Mouse (Mus musculus) myocyte (in vitro differentiated cells): ENCODE measurements around the gene Wdr25. TPM values are rescaled to one million over a fixed set of nuclear protein-coding genes. Genes with fewer than 3 reads are reported as not detected.

ENCODE experiments used
- H3K27me3 ChIP-seq: one replicate; pipeline ENCODE4 v1.6.1; 2011; ENCODE audit not compliant: control insufficient read depth, insufficient read depth, insufficient read length
- H3K36me3 ChIP-seq: one replicate; pipeline ENCODE4 v1.6.1; 2011; ENCODE audit not compliant: control insufficient read depth, insufficient read depth
- H3K4me2 ChIP-seq: one replicate; pipeline ENCODE4 v1.6.1; 2011; ENCODE audit warnings: low read depth, control low read depth
- H3K4me3 ChIP-seq: one replicate; pipeline ENCODE4 v1.5.1; 2011; ENCODE audit warnings: mild to moderate bottlenecking, control low read depth, moderate library complexity
- H3K79me2 ChIP-seq: one replicate; pipeline ENCODE4 v1.6.1; 2011; ENCODE audit not compliant: control insufficient read depth, insufficient read depth
- H3ac ChIP-seq: one replicate; pipeline ENCODE4 v1.6.1; 2011; ENCODE audit not compliant: control insufficient read depth, insufficient read length
- CEBPB ChIP-seq: IDR thresholded peaks from 2 replicates; pipeline ENCODE4 v1.6.1; 2011; ENCODE audit warnings: mild to moderate bottlenecking, moderate library complexity; ENCODE audit not compliant: poor library complexity, insufficient read depth, severe bottlenecking
- E2F4 ChIP-seq: IDR thresholded peaks from one replicate; pipeline ENCODE4 v1.6.1; 2011; ENCODE audit warnings: mild to moderate bottlenecking, control low read depth, moderate library complexity; ENCODE audit not compliant: insufficient read depth
- MAX ChIP-seq: IDR thresholded peaks from one replicate; pipeline ENCODE4 v1.6.1; 2011; ENCODE audit warnings: low read depth, mild to moderate bottlenecking, control low read depth
- MYOD1 ChIP-seq, 3 experiments: IDR thresholded peaks; one replicate each; pipeline ENCODE4 v1.6.1; 2011; ENCODE audit warnings: control low read depth in 2 of 3, low read depth in 2 of 3, mild to moderate bottlenecking in 2 of 3, moderate library complexity in 1 of 3; ENCODE audit not compliant: insufficient read length in 2 of 3, control insufficient read depth in 1 of 3
- MYOG ChIP-seq, 3 experiments: IDR thresholded peaks; one replicate each; pipeline ENCODE4 v1.6.1; 2011; ENCODE audit warnings: control low read depth in 2 of 3, low read depth in 2 of 3, mild to moderate bottlenecking in 2 of 3; ENCODE audit not compliant: insufficient read length in 2 of 3, control insufficient read depth in 1 of 3, insufficient read depth in 1 of 3
- POLR2A ChIP-seq: IDR thresholded peaks from one replicate; pipeline ENCODE4 v1.6.1; 2011; ENCODE audit warnings: low read depth, mild to moderate bottlenecking, control low read depth, moderate library complexity; ENCODE audit not compliant: insufficient read length
- POLR2AphosphoS2 ChIP-seq: IDR thresholded peaks from one replicate; pipeline ENCODE4 v1.6.1; 2011; ENCODE audit warnings: low read depth, control low read depth; ENCODE audit not compliant: insufficient read length
- REST ChIP-seq: IDR thresholded peaks from one replicate; pipeline ENCODE4 v1.6.1; 2011; ENCODE audit warnings: mild to moderate bottlenecking, control low read depth, moderate library complexity; ENCODE audit not compliant: insufficient read depth, insufficient read length
- SRF ChIP-seq: IDR thresholded peaks from one replicate; pipeline ENCODE4 v1.6.1; 2011; ENCODE audit warnings: low read depth; ENCODE audit not compliant: control insufficient read depth, insufficient read length
- TCF12 ChIP-seq: IDR thresholded peaks from one replicate; pipeline ENCODE4 v1.6.1; 2011; ENCODE audit warnings: mild to moderate bottlenecking, control low read depth; ENCODE audit not compliant: poor library complexity, insufficient read depth, severe bottlenecking
- TCF3 ChIP-seq: IDR thresholded peaks from one replicate; pipeline ENCODE4 v1.6.1; 2011; ENCODE audit warnings: low read depth, control low read depth; ENCODE audit not compliant: insufficient read length
- USF1 ChIP-seq: IDR thresholded peaks from one replicate; pipeline ENCODE4 v1.6.1; 2011; ENCODE audit warnings: low read depth, mild to moderate bottlenecking, control low read depth, moderate library complexity
- polyA plus RNA-seq: library from polyadenylated mRNA; unstranded; fragments of >200 nt; fragmentation: generic; extraction: Trizol; gene quantifications from one replicate; pipeline ENCODE4 v1.2.1, GENCODE M21; 2012; ENCODE audit warnings: missing spikeins

Gene Wdr25
- polyA plus RNA-seq, 1 experiment, result 14.0 TPM

DNA sequence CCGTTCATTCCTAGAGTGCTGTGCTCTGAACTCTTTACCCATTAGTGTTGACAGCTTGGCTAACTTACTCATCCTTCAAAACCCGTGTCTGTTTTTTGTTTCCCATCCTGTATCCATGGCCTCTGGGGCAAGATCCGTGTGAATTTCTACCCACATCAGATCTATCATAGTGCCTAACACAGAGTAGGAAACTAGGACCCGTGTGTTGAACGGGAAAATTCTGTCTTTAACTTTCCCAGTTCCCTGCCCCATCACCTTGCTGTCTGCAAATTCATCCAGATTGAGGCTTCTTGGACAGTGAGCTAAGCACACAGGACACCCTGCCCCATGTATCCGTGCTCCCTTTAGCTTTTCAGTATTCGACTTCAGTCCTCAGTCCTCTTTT lies 993 bp downstream of the Wdr25 start:
- H3K27me3 ChIP-seq, result no peaks in the 10 kb centered on the region
- H3K79me2 ChIP-seq, result peaks cover 46% of the 10 kb centered on the region
- TF ChIP-seq SRF (no peak), REST (no peak), POLR2A (no peak), E2F4 (no peak), MYOD1 (IDR thresholded peaks at IDR 0.05; ENCODE audit: control insufficient read depth in 1 of 3, insufficient read length in 2 of 3, low read depth in 2 of 3) (no peak)
- H3K36me3 ChIP-seq, result peaks cover 25% of the 10 kb centered on the region
- H3ac ChIP-seq, result peak overlapping the region; percentile 60
- peak overlapping the region; percentile 78 for H3K4me3 ChIP-seq
- H3K4me2 ChIP-seq, result peak overlapping the region; percentile 65

GRCm38 (mm10) chr12:108896006-108896405 lies 2.6 kb downstream of the Wdr25 start:
- Histone ChIP-seq H3K79me2 (peaks cover 30% of the 10 kb centered on the region), H3K36me3 (peaks cover 9% of the 10 kb centered on the region), H3K4me2 (no peak overlapping the region), H3ac (no peak overlapping the region), H3K27me3 (no peaks in the 10 kb centered on the region), H3K4me3 (no peak overlapping the region)
- TF ChIP-seq POLR2AphosphoS2, result no peak
- TF ChIP-seq E2F4, result no peak
- no peak for TF ChIP-seq REST
- TF ChIP-seq USF1, result no peak

DNA sequence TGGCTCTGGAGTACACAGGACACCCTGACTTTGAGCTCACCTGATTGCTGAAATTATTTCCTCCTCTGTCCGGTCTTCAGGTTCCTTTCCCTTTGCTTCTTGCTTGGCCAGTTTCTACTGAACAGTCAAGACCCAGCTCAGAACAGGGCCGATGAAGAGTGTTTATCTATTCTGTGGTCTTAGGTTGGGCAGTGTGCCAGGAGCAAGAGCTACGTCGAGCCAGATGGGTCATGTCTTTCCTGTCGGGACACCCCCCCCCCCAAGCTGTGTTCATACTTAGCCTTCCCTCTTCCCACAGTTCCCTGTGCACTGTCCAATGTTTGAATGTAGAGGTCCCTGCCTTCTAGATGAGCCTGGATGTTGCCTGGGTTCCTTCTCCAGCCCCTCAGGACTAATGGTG lies 7.9 kb downstream of the Wdr25 start:
- H3K4me2 ChIP-seq, result no peak overlapping the region
- no peak overlapping the region for H3K4me3 ChIP-seq
- no peaks in the 10 kb centered on the region for H3K79me2 ChIP-seq
- TF ChIP-seq SRF, result no peak
- TF ChIP-seq REST, result no peak
- TF ChIP-seq TCF12, result no peak
- no peak overlapping the region for H3ac ChIP-seq
- no peaks in the 10 kb centered on the region for H3K27me3 ChIP-seq
- H3K36me3 ChIP-seq, result no peaks in the 10 kb centered on the region

DNA sequence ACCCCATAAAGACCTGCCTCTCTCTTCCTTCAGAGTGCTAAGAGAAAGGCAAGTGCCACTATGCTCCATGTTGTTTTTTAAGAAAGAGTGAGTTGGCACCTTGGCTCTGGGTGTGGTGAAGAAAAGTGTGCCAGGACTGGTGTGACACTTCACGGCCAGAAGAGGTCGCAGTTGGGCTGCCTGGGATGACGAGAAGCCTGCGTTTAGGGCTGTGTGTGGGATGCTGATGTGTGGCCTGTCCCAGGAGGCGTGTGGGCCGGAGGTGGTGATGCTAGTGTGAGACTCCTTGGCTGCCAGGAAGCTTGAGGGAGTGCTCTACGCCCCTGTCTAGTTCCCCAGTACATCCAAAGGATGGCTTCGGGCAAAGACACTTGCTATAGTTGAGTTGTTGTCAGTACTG lies 9.5 kb downstream of the Wdr25 start:
- Histone ChIP-seq H3K27me3 (no peaks in the 10 kb centered on the region), H3K4me2 (no peak overlapping the region)

DNA sequence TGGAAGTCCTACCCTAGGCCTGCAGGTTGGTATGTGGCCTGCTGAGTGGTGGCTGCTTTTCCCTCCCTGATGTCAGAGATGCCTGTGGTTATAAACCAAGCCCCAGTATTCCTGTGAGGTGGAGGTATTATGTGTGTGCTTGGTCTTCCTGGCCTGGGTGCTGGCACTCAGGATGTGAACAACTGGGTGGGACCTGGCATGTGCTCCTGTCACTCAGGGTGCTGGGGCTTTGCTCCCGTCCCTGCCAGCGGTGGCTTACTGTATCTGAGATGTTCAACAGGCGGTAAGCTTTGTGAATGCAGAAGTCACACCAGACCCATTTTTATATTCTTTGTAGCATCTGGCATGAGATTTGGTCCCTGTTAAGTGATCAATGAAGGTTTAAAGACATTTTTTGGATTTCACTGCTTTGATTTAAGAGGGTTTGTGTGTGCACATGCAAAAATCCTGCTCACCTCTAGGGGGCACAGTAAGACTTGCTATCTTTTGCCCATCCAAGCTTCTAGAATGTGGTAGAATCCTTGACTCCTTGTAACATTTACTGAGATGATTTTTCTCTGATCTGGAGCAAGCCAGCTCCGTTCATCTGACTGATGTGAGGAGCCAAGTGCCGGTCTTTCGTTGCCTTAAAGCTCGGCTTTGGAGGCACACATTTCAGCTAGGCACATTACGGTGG lies 10.3 kb downstream of the Wdr25 start:
- H3K36me3 ChIP-seq, result no peaks in the 10 kb centered on the region
- TF ChIP-seq POLR2AphosphoS2 (no peak), USF1 (no peak), MYOG (IDR thresholded peaks at IDR 0.05; ENCODE audit: control insufficient read depth in 1 of 3, insufficient read depth in 1 of 3, insufficient read length in 2 of 3, low read depth in 2 of 3) (peak in 1 of 3 experiments; percentile 8), CEBPB (no peak), E2F4 (no peak), REST (no peak), MAX (no peak), TCF12 (no peak), POLR2A (no peak), MYOD1 (IDR thresholded peaks at IDR 0.05; ENCODE audit: control insufficient read depth in 1 of 3, insufficient read length in 2 of 3, low read depth in 2 of 3) (peak in 2 of 3 experiments; percentile 79 to 83), SRF (no peak), TCF3 (peak; percentile 19)
- H3K4me3 ChIP-seq, result no peak overlapping the region
- no peaks in the 10 kb centered on the region for H3K79me2 ChIP-seq
- no peaks in the 10 kb centered on the region for H3K27me3 ChIP-seq
- H3K4me2 ChIP-seq, result no peak overlapping the region
- no peak overlapping the region for H3ac ChIP-seq

More for the DNA sequence above, 9.5 kb downstream of the Wdr25 start:
- no peaks in the 10 kb centered on the region for H3K79me2 ChIP-seq
- TF ChIP-seq REST (no peak), MAX (no peak), MYOD1 (IDR thresholded peaks at IDR 0.05; ENCODE audit: control insufficient read depth in 1 of 3, insufficient read length in 2 of 3, low read depth in 2 of 3) (no peak), TCF12 (no peak), CEBPB (no peak), USF1 (no peak), TCF3 (no peak)
- no peak overlapping the region for H3K4me3 ChIP-seq
- H3K36me3 ChIP-seq, result no peaks in the 10 kb centered on the region
- no peak overlapping the region for H3ac ChIP-seq
